Mouse (Mus musculus): ENCODE data around the gene Gm17545.

DNA sequence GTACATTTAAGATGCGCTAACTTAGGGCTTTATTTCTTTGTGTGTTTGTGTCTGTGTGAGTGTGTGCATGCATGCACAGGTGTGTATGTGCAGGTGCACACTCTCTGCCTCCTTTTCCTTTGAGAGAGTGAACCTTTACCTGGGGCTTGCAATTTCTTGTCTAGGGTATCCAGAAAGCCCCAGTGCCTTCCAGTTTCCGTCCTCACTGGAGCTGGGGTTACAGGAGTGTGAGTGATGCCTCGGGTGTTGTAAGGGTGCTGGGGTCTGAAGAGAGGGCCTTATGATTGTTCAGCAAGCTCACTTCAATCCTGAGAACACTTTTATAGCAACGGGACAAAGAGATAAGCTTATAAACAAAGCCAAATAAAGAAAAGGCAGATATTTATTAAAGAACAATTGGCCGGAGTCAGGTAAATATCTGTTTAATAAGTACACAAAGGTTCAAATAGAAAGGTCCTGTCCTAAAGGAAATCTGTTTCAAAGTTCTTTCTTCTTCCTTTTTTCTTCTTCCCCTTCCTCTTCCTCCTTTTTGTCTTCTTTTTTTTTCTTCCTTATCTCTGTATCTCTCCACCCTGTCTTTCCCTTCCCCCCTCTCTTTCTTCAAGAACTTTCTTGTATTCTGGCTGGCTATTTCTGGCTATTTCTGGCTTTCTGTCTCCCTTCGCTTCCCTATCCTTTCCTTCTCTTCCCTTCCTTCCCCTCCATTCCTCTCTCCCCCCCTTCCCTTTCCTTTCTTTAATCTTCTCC is 43.1 kb downstream of the Gm17545 start:
- TF ChIP-seq POLR2A (IDR thresholded peaks at IDR 0.05; ENCODE audit: insufficient read depth, low read depth, low read length), result no peak
- TF ChIP-seq CTCF (IDR thresholded peaks at IDR 0.05; ENCODE audit: insufficient read depth, low read depth, low read length), result no peak

All from olfactory bulb, adult 2 months (tissue).